Mouse (Mus musculus): ENCODE results near the gene Slco3a1. TPM values are rescaled to one million over a fixed set of nuclear protein-coding genes. Genes with fewer than 3 reads are reported as not detected.

Slco3a1 gene
- total and polyA plus RNA-seq, 3 experiments: 0.04 to 0.35 TPM; not detected in 1

DNA sequence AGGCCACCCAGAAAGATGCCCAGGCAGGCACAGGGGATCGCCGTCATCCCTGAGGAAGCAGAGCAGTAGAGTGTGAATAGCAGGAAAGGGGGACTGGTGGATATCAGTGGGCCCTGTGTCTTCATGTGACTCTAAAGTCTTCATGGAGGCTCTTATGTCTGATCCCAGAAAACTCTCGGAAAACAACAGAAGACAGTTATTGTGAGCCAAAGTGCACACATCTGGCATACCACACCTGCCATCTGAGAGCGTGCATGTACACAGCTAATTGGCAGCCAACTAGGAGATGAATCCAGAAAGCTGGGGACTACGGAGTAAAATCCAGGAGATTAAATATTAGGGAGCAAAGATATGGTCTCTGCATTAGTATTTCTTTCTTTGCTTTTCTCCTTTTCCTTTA is 233.9 kb downstream of the Slco3a1 start:
- H3K27ac ChIP-seq (ENCODE audit: insufficient read depth, low read depth): no peak overlapping the region
- no peaks in the 10 kb centered on the region for H3K79me2 ChIP-seq (replicated peaks; ENCODE audit: control insufficient read depth, extremely low read depth, insufficient read depth, poor library complexity, severe bottlenecking)
- peaks cover 51% of the 10 kb centered on the region for H3K27me3 ChIP-seq (replicated peaks)
- no peak overlapping the region for H3K9ac ChIP-seq (ENCODE audit: insufficient read depth, low read depth)
- dilution Hi-C loops (cut with MboI; ENCODE audit: extremely low pct_ligation_motif_present, extremely low pct_unique_long_range_greater_than_20kb, low sequenced_read_pairs): no loop called here
- no peak for DNase-seq (ENCODE audit: extremely low read depth)
- no peaks in the 10 kb centered on the region for H3K4me1 ChIP-seq (ENCODE audit: control insufficient read depth in 1 of 2, insufficient read depth in 2 of 2)
- TF ChIP-seq EP300 (IDR thresholded peaks at IDR 0.05; ENCODE audit: low read length): no peak
- TF ChIP-seq MEF2A (IDR thresholded peaks at IDR 0.05; ENCODE audit: borderline replicate concordance, low read depth, low read length): no peak
- no peak for TF ChIP-seq ETS1 (conservative IDR thresholded peaks at IDR 0.05; ENCODE audit: low read depth, low read length)
- TF ChIP-seq PAX5 (IDR thresholded peaks at IDR 0.05; ENCODE audit: low read length): no peak
- no peak for TF ChIP-seq USF2 (conservative IDR thresholded peaks at IDR 0.05; ENCODE audit: low read depth, low read length)
- no peak for TF ChIP-seq MXI1 (IDR thresholded peaks at IDR 0.05; ENCODE audit: low read depth, low read length)
- no peak overlapping the region for H3K4me3 ChIP-seq (replicated peaks in 1 of 3; ENCODE audit: low read depth in 2 of 3, low read length in 2 of 3, poor library complexity in 1 of 3)
- no peak overlapping the region for H3K4me2 ChIP-seq (ENCODE audit: insufficient read depth, low read depth, poor library complexity, severe bottlenecking)
- no peaks in the 10 kb centered on the region for H3K9me3 ChIP-seq (replicated peaks; ENCODE audit: low read length)
- in situ Hi-C loops (cut with MboI; ENCODE audit: low pct_ligation_motif_present, low pct_unique_long_range_greater_than_20kb, low sequenced_read_pairs): no loop called here
- no peaks in the 10 kb centered on the region for H3K36me3 ChIP-seq (replicated peaks in 1 of 2; ENCODE audit: control insufficient read depth in 1 of 2, insufficient read depth in 1 of 2, low read length in 1 of 2)

DNA sequence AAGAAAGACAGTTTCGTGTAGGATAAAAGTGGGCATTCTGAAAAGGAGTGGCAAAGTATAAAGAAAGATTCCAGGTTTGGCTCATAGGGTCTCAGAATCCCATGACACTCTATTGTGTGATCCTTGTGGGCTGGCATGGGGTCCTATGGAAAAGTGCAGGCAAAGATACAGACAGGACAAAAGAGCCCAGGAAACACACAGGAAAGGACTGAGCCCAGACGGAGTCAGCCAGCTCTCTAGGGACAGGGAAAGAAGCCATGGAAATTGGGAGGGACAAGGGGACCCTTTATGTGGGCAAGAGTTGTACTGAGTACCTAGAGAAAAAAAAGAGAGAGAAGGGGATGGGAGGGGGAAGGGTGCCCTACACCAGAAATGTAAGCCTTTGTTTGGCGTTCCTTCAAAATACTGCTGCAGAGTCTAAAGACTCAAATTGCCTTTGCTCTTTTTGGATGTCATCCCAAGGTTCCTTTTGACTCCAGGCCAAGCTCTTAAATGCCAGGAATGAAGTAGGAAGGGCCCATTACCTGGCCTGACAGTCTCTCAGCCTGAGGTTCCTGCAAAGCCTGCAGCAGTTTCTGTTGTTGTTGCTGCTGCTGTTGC is 238.6 kb downstream of the Slco3a1 start:
- TF ChIP-seq UBTF (IDR thresholded peaks at IDR 0.05; ENCODE audit: low read depth, low read length) (no peak), ZMIZ1 (IDR thresholded peaks at IDR 0.05; ENCODE audit: low read depth, low read length) (no peak), PAX5 (IDR thresholded peaks at IDR 0.05; ENCODE audit: low read length) (no peak), TCF12 (IDR thresholded peaks at IDR 0.05; ENCODE audit: low read depth, low read length) (no peak), MAFK (IDR thresholded peaks at IDR 0.05; ENCODE audit: insufficient replicate concordance, low read length) (no peak), RAD21 (IDR thresholded peaks at IDR 0.05; ENCODE audit: low read depth, low read length) (no peak), ZKSCAN1 (IDR thresholded peaks at IDR 0.05; ENCODE audit: borderline replicate concordance, low read depth, low read length) (no peak), ELF1 (IDR thresholded peaks at IDR 0.05; ENCODE audit: low read depth, low read length) (no peak)
- DNase-seq (ENCODE audit: extremely low read depth): no peak
- Histone ChIP-seq H3K9me3 (replicated peaks; ENCODE audit: low read length) (no peaks in the 10 kb centered on the region), H3K4me1 (ENCODE audit: control insufficient read depth in 1 of 2, insufficient read depth in 2 of 2) (no peaks in the 10 kb centered on the region), H3K9ac (ENCODE audit: insufficient read depth, low read depth) (no peak overlapping the region), H3K36me3 (replicated peaks in 1 of 2; ENCODE audit: control insufficient read depth in 1 of 2, insufficient read depth in 1 of 2, low read length in 1 of 2) (no peaks in the 10 kb centered on the region), H3K4me2 (ENCODE audit: insufficient read depth, low read depth, poor library complexity, severe bottlenecking) (no peak overlapping the region), H3K27me3 (replicated peaks) (peaks cover 66% of the 10 kb centered on the region), H3K79me2 (replicated peaks; ENCODE audit: control insufficient read depth, extremely low read depth, insufficient read depth, poor library complexity, severe bottlenecking) (no peaks in the 10 kb centered on the region), H3K4me3 (replicated peaks in 1 of 3; ENCODE audit: low read depth in 2 of 3, low read length in 2 of 3, poor library complexity in 1 of 3) (no peak overlapping the region), H3K27ac (ENCODE audit: insufficient read depth, low read depth) (no peak overlapping the region)
- dilution Hi-C loops (cut with MboI; ENCODE audit: extremely low pct_ligation_motif_present, extremely low pct_unique_long_range_greater_than_20kb, low sequenced_read_pairs): no loop called here
- in situ Hi-C loops (cut with MboI; ENCODE audit: low pct_ligation_motif_present, low pct_unique_long_range_greater_than_20kb, low sequenced_read_pairs): no loop called here

DNA sequence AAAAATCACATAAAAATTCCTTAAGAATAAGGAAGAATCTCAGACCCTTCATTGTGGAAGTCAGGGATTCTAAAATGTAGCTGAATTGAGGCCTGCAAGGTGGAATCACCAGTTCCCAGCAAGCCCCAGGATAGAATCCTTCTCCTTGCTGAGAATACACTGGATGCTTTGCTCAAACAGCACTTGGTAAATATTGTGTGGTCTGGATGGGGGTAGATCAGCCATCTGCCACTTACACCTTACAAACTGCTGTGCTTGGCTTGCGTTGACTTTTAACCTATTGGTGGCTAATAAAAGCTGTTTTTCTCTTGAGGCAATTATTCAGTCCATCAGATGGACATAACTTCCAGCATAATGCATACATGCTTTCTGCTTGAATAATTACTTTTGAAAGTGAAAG is 240.3 kb downstream of the Slco3a1 start:
- no peak overlapping the region for H3K9ac ChIP-seq (ENCODE audit: insufficient read depth, low read depth)
- no peaks in the 10 kb centered on the region for H3K36me3 ChIP-seq (replicated peaks in 1 of 2; ENCODE audit: control insufficient read depth in 1 of 2, insufficient read depth in 1 of 2, low read length in 1 of 2)
- H3K79me2 ChIP-seq (replicated peaks; ENCODE audit: control insufficient read depth, extremely low read depth, insufficient read depth, poor library complexity, severe bottlenecking): no peaks in the 10 kb centered on the region
- H3K4me1 ChIP-seq (ENCODE audit: control insufficient read depth in 1 of 2, insufficient read depth in 2 of 2): no peaks in the 10 kb centered on the region
- in situ Hi-C loops (cut with MboI; ENCODE audit: low pct_ligation_motif_present, low pct_unique_long_range_greater_than_20kb, low sequenced_read_pairs) (no loop called here), dilution Hi-C loops (cut with MboI; ENCODE audit: extremely low pct_ligation_motif_present, extremely low pct_unique_long_range_greater_than_20kb, low sequenced_read_pairs) (no loop called here)
- H3K4me2 ChIP-seq (ENCODE audit: insufficient read depth, low read depth, poor library complexity, severe bottlenecking): no peak overlapping the region
- no peak overlapping the region for H3K4me3 ChIP-seq (replicated peaks in 1 of 3; ENCODE audit: low read depth in 2 of 3, low read length in 2 of 3, poor library complexity in 1 of 3)
- no peak for DNase-seq (ENCODE audit: extremely low read depth)
- peaks cover 70% of the 10 kb centered on the region for H3K27me3 ChIP-seq (replicated peaks)
- H3K9me3 ChIP-seq (replicated peaks; ENCODE audit: low read length): no peaks in the 10 kb centered on the region
- H3K27ac ChIP-seq (ENCODE audit: insufficient read depth, low read depth): no peak overlapping the region
- TF ChIP-seq RCOR1 (conservative IDR thresholded peaks at IDR 0.05; ENCODE audit: low read depth, low read length) (no peak), NRF1 (IDR thresholded peaks at IDR 0.05; ENCODE audit: low read depth, low read length) (no peak), GABPA (IDR thresholded peaks at IDR 0.05; ENCODE audit: insufficient replicate concordance, low read depth, low read length) (no peak), POLR2A (IDR thresholded peaks at IDR 0.05; ENCODE audit: low read depth, low read length) (no peak), UBTF (IDR thresholded peaks at IDR 0.05; ENCODE audit: low read depth, low read length) (no peak), PAX5 (IDR thresholded peaks at IDR 0.05; ENCODE audit: low read length) (no peak), E2F4 (IDR thresholded peaks at IDR 0.05; ENCODE audit: insufficient replicate concordance, low read depth, low read length) (no peak), JUN (IDR thresholded peaks at IDR 0.05; ENCODE audit: insufficient read depth, low read depth, low read length) (no peak), MEF2A (IDR thresholded peaks at IDR 0.05; ENCODE audit: borderline replicate concordance, low read depth, low read length) (no peak), EP300 (IDR thresholded peaks at IDR 0.05; ENCODE audit: low read length) (no peak), BHLHE40 (IDR thresholded peaks at IDR 0.05; ENCODE audit: low read depth, low read length) (no peak), JUND (conservative IDR thresholded peaks at IDR 0.05; ENCODE audit: low read depth, low read length) (no peak), HCFC1 (IDR thresholded peaks at IDR 0.05; ENCODE audit: low read depth, low read length) (no peak), RAD21 (IDR thresholded peaks at IDR 0.05; ENCODE audit: low read depth, low read length) (no peak), KAT2A (IDR thresholded peaks at IDR 0.05; ENCODE audit: insufficient replicate concordance, low read length) (no peak), TCF12 (IDR thresholded peaks at IDR 0.05; ENCODE audit: low read depth, low read length) (no peak), SMC3 (IDR thresholded peaks at IDR 0.05; ENCODE audit: low read depth, low read length) (no peak), ZNF384 (IDR thresholded peaks at IDR 0.05; ENCODE audit: low read depth, low read length) (no peak)
